Mouse (Mus musculus) retina, adult 2 months (tissue): ENCODE measurements at regions not wholly inside any gene's neighbourhood (a gene's known extent, or its start where the extent isn't known, plus 50 kb on each side); places are given as distances from the start of the nearest gene placed in this dataset.

Source experiments
- DNase-seq: peaks from one replicate; pipeline ENCODE4 v3.0.0-alpha.2; 2012; ENCODE audit warnings: low read depth, low spot score

DNA sequence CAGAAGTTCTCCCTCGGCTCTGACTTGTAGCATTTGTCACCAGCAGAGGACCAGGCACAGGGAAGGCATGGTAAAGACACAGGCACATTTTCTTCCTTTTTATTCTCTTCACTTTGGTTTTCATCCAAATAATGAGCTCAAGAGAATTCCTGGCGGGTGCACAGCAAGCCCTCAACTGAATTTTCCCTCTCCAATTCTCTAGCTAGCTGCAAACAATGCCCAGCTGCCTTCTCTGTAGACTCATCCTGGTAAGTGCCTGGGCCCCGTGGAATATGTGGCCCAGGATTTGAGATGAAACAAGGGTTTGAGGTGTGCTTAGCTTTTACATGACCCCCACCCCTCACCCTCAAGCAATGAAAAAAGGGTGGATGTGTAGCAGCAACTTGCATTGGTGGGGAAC is 90.4 kb downstream of the Otol1 start:
- no peak for DNase-seq

DNA sequence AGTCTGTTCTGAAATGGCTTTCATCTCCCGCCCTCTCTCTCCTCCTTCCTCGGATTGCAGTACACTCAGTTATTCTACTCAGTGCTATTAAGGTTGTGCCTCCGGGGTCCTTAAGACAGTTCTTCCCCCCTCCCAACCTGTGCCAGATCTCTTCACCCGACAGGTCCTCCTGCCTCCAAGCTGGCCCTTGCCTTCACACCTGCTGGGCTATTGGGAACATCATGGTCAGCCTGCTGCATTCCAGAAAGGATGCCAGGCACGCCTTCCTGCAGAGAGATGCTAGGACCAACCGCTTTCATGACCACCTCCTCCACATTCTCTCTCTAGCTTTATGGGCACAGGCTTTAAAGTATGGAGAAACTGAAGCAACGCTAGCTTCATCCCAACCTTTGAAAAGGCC is 94.7 kb downstream of the Otol1 start:
- no peak for DNase-seq

DNA sequence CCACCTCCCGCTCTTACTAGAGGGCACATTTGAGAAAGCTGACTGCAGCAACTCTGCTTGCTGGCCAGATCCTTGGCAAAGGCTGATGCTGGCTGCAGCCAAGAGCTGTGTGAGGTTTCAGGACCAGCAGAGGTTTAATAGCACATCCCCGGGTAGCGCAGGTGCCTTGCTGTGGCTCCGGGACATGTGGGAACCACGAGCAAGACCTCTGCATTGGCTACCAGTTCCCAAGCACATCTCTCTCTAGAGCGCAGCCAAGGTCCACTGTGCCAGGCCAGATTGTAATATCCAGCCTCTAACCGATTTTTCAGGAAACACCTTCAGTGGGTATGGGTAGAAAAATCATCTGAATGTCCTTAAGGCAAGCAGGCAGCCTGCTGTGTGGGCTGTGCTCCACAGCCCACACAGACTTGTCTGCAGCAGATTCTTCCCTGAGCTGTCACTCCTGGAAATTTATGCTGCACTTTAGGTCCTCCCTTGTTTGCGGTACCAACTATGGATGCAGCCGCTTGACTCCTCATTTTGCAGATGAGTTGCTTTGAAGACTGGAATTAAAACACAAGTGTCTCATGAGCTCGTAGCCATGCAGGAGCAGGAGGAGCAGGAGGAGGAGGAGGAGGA is 95.3 kb downstream of the Otol1 start:
- no peak for DNase-seq

DNA sequence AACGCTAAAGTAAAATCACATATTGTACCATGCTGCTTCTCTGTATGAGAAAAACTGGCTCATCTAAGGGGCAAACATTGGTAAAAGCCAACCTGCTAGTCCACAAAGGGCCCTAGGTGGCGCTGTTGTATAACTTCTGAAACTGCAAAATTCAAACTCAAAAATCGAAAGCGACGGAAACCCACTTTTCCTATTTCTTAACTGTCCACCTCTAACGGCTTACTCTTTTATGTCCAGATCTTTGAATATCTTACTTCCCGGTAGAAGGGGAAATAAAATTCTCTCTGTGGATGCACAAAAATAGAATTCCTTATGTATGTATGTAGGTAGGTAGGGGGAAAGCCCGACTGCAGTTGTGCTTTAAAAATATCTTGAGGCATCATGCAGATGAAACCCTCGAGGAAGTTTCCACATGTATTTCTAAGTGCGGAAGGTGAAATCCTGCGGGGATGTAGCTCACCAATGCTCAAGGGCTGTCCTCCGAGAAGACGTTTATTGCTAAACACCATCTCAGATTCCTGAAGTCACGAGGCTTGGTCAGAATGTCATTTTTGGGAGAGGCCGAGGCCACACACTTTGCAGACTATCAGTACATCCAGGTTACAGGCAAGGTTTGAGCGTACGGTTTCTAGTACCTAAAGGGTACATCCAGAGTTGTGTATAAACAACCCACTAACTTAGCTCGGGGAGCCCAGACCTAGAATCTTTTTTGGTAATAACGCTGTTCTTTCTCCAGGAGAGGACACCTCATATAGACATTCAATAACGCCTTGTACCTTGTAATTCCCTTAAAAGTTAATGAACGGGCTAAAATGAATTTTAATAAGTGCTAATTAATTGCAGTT is 96.8 kb downstream of the Otol1 start:
- DNase-seq, result peak; percentile 47

DNA sequence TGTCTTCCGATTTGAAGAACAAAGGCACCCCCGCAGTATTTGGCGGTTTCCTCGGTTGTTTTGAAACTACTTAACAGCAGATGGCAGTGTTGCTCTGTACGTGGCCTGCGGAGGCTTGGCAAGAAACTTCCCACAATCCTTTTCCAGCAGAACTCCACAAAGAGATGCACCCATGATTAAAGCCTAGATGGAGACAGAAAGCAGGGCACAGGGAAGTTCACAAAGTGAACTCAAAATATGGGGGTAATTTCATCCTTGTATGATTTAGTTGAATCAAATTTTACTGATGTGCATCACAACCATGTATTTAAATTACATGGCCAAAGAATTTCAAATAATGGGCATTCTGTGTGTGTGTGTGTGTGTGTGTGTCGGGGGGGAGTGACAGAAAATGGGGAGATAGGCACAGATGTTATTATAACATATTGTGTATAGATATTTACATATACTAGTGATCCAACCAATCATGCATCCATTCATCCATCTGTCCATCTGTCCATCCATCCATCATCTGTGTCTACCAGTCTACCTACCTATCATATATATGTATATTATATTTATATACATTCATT is 97.5 kb downstream of the Otol1 start:
- peak; percentile 39 for DNase-seq

DNA sequence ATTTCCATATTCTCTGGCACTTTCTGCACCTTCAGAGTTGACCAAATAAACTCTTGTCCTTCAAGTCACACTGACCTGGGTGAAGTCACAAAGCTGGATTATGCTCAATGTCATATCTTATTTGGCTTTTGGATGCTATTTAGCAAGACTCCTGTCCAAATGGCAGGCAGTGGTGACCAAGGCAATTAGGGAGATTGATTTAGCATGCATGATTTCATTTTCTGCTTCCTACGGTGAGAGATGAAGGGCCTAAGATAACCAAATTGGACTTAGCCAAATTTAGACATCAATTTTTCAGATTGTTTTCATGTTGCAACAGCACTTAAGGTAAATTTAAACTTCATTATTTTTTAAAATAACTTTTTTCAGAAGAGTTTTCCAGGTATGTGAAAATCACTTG is 98.1 kb downstream of the Otol1 start:
- DNase-seq, result no peak

DNA sequence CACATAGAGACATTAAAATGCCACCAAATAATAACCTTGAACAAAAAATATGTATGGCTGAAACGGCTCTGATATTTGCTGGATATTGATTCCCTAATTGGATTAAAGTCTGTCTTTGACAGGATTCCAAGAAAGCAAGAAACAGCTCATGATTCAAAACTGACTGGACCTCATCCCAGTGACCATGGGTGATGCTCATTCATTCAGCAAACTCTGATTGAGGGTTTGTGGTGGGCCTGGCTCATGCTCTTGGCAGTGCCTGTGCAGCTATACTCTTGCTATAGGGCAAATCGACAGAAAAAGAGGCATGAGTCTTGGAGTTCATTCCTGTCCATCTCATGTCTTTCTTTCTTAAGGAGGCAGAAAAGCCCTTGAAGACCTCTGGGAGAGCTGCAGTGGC is 98.7 kb downstream of the Otol1 start:
- no peak for DNase-seq

DNA sequence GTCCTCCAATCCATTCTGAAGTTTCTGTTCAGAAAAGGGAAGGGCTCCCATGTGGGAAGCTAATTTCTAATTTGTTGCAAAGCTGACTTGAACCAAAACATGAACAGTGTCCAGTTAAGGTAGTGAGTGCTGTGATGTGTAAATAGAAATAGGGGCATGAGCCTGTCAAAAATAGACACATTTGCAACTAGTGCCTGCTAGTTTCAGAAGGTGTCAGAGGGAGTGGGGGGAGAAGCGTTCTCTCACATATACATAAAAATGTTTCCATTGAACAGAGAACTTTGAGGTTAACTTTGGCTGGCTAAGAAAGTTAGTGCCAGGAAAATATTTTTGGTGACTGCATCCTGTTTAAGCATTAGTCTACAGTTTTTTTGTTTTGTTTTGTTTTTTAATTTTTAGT is 118.8 kb downstream of the Otol1 start:
- DNase-seq, result no peak

DNA sequence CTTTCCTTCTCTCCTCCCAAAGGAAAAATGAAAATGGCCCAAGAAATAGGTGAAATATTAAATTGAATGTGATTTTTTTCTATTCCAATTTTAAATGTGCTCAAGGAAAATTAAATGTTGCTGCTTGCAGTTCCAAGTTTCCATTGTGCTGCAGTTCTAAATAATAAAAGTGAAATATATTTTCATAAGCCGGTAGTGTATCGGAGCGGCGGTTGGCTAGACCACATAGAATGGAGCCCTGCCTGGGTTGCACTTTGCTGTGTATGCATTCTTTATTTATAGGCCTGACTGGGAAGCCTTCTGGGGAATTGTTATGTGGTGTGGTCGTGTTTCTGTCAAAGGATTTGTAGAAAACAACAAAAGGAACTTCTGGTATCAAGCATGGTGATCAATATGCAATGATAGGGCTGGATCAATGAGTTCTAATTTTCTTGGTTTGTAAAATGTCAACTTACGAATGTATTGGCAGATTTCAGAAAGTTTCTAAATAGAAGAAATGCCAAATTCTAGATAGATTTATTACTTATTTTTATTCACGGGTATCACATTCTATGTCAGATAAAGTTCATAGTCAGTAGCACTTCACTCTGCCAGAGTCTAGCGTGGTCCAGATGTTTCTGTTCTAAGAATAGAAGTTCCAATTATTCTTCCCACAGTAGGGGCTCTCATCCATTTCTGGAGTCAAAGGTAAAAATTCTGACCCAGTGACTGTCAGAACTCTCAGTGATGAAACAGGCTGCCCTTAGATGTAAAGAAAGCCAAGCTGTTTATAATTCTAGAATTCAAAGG is 123.0 kb downstream of the Otol1 start:
- no peak for DNase-seq

DNA sequence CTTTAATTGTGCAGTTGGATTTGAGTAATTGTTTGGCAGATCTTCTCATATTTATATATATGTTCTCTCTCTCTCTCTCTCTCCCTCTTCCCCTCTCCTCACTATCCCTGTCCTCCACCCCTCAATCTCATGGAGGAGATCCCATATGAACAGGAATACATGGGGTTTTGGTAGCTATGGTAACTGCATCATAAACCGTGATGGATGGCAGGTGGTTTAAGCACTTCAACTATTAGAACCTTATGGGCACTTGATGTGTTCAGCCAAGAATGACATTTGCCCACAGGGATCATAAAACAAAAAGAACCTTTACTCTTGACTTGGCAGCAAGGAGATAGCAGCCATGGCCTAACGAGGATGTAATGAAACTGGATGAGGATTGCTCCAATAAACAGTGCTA is 127.5 kb downstream of the Otol1 start:
- no peak for DNase-seq

DNA sequence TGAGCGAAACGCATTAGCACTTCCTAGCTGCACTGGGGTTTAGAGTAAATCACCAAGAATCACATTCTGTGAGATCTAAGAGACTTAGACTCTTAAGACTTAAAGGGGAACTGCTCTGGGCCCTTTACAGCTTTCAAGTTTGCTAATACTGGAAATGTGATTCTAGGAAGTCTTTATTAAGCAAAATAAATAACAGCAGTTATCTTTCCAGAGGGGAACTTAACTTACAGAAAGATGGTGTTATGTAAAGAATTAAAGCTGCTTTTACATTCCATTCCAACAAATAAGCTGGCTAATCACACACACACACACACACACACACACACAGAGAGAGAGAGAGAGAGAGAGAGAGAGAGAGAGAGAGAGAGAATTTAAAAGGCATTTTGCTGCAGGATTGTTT is 131.1 kb downstream of the Otol1 start:
- DNase-seq, result no peak

DNA sequence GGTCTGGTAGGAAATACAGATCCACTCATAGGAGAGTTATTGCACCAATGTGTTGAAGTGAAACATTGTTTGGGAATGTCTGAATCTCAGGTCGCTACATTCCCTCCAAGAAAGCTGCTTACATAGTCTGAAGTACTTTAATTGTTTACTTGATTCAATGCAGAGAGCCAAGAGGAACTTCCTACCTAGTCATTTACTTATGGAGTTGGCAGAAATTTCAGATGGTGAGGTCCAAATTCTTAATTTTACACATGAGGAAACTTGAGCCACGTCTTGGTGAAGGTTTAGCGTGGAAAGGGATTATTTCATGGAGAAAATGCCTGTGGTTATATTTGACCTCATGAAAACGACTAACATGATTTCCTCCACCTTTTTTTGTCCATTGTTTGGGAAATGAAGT is 131.5 kb downstream of the Otol1 start:
- no peak for DNase-seq

DNA sequence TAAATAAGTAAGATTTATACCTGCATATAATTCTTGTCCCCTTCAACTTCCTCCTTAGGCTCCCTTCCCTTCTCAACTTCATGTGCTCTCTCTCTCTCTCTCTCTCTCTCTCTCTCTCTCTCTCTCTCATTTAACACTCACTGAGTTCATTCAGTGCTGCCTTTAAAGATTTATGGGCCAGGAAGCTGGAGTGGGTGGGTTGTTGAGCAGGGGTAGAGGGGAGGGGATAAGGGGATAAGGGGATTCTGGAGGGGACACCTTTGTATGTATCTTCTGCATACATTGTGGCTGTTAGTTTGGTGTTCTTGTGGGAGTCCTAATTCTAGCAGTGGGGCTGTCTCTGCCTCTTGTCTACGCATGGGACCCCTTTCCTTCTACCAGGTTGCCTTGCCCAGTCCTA is 138.3 kb downstream of the Otol1 start:
- DNase-seq, result no peak

DNA sequence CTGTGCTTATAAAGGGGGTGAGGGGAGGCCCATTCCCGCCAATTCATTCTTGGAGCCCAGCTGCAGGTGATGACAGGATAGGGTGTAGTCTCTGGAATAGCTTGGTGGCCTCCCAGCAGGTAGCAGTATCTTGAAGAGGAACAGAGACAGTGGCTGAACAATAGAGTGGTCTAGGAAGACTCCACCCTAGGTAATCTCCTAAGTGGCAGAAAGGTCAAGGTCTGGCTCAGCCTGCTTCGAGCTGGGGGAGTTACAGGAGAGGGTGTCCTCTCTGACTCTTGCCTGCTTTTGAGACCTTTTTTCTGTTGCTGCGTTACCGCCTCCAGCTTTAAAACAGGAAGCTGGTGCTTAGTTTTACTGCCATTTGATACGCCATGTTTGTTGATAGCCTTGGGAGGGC is 143.7 kb downstream of the Otol1 start:
- DNase-seq, result no peak

DNA sequence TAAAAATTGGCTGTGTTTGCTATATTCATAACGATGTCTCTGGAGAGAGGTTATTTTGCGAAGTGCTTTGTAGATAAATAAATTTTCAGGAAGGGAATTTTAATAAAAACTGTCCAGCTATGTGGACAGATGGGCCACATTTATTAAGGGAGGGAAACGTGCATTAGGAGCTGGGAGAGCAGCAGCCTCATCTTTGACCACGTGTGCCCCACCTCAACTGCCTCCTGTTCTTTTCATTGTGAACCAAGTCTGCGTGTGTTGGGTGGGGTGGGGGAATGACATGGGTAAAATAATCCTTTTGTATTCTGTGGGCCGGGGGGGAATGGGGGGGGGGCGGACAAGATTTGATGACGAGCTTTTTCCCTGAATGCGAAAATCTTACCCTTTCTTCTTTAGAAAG is 152.6 kb downstream of the Otol1 start:
- DNase-seq, result no peak

DNA sequence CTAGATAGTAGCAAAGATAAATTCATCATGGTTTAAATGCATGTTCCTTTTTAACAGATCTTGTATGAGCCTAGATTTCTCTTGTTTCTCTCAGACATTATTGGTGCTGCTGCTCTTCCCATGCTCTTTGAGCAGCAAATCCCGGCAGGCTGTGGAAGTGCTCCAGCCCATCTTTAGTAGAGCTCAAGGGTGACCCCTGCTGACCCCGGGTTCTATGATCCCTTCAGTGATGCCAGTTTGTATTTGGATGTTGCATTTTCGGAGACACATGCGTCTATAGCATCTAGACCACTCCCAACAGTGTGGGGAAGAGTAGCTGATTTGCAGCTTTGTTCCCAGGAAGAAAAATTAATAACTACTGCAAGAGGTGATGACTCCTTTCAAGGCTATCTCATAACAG is 164.3 kb downstream of the Otol1 start:
- DNase-seq, result no peak

DNA sequence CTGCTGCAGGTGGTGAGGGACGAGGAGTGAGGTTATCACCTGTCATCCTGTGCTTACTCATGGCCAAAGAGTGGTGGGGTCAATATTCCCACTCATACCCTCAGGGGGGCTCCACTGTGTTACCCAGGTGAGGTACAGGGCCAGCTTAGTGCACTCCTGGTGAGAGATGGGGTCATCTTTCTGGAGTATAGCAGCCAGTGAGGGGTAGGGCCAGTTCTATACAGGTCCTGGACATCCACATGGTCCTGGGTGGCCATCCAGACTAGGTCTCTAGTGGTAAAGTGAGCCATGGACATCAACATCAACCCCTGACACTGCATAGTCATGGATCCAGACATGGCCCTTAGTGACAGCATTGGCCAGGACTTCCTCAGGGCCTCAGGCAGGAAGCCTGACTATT is 169.0 kb downstream of the Otol1 start:
- no peak for DNase-seq

DNA sequence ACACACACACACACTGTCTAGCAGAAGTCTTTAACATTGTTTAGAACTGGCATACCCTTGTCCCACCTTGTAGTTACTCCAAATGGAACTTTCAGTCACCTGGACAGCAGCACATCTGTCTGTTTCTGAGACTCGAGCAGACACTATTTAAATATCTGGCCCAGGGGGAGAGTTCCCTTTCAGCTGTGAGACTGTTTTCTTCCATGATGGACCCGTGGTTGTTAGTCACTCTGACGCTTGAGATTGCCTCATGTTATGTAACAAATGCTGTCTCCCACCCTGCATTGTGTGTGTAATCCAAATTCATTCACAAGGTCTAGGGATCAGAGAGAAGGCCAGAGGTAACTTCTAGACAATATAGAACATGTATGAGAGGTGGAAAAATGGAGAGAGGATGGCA is 174.2 kb downstream of the Otol1 start:
- DNase-seq, result no peak

DNA sequence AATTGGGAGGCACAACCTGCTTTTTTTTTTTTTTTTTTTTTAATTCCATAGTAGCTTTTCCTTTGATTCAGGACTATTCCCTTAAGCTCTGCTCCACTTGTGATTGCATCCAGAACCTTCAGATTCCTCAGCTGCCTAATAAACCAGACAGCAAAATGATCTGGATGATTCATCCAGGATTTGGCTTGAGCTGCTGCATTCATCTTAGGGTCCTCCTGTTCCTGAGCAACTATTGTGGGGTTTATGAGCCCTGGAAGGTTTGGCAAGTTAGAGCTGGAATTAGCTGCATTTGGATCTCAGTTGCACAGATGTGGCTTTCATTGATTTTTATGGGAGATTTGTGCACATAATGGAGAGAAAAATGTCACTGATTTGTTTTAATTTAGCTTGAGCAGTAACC is 183.3 kb downstream of the Otol1 start:
- no peak for DNase-seq

DNA sequence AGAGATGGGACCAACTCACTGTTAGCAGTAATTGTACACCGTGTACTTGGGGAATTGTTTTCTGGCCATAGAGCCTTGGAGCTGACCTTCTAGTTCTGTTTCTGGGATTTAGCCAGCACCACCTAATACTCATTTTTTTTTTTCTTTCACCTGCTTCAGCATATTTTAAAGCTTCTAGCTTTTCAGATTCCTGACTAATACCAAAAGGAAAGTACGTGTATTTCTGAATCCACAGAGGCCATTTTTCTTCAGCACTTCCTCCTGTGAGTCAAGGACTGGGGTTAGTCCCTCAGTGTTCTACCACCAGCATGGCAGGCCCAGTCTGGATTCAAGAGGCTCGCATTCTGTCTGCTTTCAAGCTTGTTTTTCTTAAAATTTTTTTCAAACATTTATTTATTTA is 189.3 kb downstream of the Otol1 start:
- DNase-seq, result no peak

DNA sequence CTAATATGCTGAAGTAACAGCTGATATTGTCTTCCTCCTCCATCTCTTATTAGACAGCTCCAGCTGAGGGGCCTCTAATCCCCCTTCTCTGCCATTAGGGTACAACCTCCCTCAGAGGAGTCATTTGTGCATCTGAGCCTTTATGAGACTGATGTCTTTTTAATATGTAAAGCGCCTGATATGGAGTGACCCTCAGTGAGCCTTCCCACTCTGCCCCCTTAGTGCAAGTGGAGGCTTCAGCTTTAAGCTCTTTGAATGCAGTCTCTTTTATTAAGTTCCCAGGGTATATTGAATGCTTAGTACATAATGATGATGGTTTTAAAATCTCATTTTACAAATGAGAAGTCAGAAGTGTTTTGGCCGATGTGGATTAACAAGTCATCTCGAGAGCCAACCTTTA is 191.5 kb downstream of the Otol1 start:
- DNase-seq, result no peak

DNA sequence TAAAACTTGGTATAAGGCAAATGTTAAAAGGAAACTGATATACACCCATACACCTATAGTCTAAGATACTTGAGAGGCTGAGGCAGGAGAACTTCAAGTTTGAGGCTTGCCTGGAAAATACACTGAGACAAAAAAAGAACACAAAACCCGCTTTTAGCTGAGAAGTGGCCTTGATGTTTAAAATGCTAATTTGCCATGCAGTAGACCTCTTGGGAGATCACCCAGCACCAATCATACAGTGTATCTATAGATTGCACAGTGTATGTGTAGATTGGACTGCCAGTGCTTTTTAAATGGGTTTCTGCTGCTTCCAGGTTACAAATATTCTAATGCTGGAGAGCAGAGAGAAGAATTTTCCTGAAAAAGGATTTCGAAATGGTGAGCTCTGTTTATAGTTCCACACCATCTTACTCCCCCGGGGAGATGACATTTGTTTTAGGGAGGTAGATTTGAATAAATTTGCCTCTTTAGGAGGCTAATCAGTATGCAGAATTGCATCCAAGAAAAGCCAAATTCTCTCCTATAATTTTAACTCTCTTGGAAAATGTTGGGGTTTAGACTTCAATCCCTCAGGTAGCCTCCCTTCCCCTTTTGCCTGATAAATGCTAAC is 194.0 kb downstream of the Otol1 start:
- DNase-seq, result no peak
